Mouse (Mus musculus) lung, postnatal 25 days (tissue): Measurements from ENCODE around the gene Mak.

Experiments
- DNase-seq: peaks from one replicate; pipeline ENCODE4 v3.0.0; 2022; ENCODE audit warnings: low spot score

Mak gene

DNA sequence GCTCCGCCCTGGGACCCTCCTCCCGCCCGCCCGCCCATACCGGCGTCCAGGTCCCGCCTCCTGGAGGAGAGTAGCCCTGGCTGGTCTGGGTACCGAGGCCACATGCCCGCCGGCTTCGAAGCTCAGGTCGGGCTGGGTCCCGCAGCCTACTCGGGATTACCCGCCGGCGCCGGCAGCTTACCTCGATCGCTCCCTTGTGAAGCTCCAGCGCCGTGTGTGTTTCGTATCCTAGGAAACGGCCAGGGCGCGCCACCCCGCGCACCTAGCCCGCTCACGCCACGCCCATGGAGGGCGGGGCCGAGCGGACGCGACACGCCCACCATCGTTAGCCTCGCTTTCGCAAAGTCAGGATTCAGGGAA is at the start of gene Mak:
Gene Mak, minus strand, starts transcription at position 286 of the 360 bp plus-strand sequence.
- peak; percentile 69 for DNase-seq

- no peak for DNase-seq
Measured at GRCm38 (mm10) chr13:41129061-41129460, 49.6 kb upstream of the Mak start.

DNA sequence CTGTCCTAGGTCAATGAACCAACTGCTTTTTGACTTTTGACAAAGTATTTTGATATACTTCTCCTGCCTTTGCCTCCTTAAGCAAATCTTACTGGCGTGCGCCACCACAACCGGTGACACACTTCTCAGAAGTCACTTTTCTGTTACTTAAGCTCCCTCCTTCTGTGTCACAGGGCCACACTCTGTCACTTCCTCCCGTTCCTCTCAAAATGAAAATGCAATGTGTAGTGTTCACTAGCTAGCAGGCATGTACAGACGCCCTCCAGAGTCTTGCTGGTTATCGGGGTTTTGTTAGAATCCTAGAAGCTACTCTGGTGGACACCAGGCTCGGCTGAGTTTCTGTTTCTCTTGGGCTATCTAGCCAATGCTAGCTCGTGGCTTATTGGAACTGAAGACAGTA is 48.8 kb upstream of the Mak start:
- DNase-seq = no peak

DNA sequence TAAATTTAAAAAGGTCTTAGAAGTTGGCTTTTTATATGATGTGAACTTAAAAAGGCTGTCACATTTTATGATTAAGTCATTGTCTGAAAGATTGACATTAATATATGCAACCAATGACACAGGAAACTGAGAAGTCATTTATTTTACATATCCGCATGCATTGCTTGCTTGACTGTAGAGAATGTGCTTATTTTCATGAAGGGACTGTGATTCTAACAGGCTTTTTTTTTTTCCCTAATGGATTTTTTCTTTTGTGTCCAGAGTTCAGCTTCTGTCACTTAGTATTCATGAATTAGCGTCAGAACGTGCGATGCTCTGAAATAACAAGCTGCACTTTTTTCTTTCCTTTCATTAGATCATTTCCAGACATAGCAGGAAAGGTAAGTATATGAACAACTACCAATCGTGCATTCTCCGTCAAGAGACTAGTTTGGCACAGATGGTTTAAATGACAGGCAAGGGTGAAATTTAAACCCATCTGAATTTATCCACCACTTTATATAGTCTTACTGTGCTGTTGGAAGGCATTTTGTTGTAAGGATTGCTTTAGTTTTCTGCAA is 44.2 kb upstream of the Mak start:
- no peak for DNase-seq

DNA sequence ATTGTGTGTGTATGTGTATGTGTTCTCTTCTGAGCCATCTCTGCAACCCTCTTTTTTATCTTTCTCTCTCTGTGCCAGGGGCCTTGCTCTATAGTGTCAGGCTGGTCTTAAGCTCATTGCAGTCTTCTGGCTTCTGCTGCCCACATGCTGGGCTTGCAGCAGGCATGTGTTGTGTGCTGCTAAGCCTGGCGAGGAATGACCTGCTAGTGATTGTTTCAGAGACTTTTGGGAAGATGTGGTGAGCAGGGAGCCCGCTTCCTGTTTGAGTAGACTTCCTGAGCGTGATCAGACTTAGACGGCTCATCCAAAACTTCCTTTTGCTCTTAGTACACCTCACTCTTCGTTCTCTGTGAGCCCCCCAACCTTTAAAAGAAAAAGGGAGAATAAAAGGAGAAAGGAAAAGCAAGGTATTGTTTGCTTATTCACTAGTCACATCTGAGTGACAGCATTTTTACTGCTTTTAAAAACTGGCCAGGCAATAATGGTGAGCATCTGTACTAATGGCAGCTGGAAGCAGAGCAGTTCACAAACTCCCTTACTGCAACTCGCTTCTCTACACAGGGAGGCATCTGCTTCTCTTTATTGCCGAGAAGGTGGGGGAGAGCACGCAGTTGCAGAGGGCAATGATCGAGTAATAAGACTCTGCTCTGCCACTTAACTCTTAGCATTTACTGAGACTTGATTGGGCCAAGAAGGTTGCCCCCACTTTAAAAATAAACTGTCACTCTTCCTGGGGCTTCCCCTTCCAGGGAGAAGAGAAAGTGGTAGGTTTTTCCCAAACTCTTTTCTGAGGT is 39.8 kb upstream of the Mak start:
- no peak for DNase-seq

GRCm38 (mm10) chr13:41113940-41114339 is 34.4 kb upstream of the Mak start, which contains the start of gene Sycp2l:
TSS of gene Sycp2l (plus strand) at chr13:41114307.
- DNase-seq = no peak

DNA sequence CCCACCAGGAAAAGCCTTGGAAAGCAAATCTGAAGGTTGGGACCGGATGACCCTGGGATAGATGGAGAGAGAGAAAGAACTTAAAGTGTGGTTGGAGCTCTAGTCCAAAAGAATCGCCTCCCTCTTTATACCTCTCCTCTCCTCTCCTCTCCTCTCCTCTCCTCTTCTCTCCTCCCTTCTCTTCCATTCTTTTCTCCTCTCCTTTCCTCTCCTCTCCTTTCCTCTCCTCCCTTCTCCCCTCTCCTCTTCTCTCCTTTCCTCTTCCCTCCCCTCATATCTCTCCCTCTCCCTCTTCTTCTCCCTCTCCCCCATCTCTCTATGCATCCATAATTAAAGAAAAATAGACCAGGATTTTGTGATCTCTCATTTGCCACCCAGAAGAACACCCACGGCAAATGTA is 31.4 kb upstream of the Mak start, which contains the start of gene Gcm2:
Gene Gcm2, minus strand, starts transcription at position 101 of the 400 bp plus-strand sequence.
- DNase-seq = no peak

GRCm38 (mm10) chr13:41105541-41105940 is 26.0 kb upstream of the Mak start:
- DNase-seq = no peak

- DNase-seq = no peak
Measured at GRCm38 (mm10) chr13:41103841-41104525, 24.5 kb upstream of the Mak start.

GRCm38 (mm10) chr13:41100031-41100430 is 20.5 kb upstream of the Mak start:
- DNase-seq = no peak

- no peak for DNase-seq
Measured at GRCm38 (mm10) chr13:41098325-41098724, 18.8 kb upstream of the Mak start.

GRCm38 (mm10) chr13:41097324-41098058 is 18.0 kb upstream of the Mak start:
- DNase-seq = peak; percentile 50

DNA sequence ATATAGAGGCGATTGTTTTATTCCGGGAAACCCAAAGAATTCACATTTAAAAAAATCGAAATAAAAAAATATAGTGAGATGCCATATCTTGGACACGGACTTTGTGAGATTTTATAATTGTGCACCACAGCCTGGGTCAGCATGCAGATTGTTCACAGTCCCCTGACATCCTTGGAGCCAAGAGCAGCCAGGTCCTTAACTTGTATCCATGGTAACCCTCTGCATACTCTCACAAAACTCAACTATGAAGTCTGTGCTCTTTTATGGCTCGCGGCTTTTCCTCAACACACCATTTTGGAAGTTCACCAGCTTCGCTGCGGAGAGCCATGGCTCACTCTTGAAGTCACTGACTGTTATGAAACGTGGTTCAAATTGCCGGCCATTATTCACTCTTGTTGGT is 14.7 kb upstream of the Mak start:
- DNase-seq = no peak

DNA sequence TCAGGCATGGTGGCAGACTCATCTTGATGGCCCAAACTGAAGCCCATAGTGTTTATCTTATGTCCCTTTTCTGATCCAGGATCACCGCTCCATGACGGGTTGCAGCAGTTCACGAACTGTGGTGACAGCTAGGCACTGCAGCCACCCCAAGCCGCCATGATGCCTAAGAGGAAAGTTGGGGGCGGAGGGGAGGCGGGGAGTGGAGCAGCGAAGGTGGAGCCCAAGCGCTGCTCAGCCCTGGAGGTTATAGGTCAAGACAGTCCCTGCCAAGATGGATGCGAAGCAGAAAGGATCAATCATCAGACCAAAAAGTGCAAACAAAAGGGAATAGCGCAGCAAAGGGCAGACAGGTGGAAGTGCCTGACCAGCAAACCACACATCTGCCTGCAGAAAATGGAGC is 11.8 kb upstream of the Mak start:
- DNase-seq = no peak

DNA sequence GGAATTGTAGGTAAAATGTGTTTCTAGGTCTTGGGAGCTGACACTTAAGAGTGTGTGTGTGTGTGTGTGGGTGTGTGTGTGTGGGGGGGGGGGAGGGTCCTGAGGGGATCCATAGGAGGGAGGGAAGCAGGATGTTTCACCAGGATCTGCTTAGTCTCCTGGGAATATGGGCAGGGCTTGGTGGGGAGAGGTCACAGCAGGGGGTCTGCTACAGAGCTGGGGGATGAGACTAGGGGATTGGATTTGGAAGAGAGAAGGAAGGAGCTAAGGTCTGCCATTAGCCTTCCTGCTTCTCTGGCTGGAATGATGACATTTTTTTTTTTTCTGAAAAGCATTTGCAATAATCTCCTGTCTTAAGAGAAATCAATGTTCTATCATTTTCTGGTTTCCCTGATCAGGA is 9.2 kb upstream of the Mak start:
- no peak for DNase-seq

- DNase-seq = no peak
Measured at GRCm38 (mm10) chr13:41085140-41085539, 5.6 kb upstream of the Mak start.

DNA sequence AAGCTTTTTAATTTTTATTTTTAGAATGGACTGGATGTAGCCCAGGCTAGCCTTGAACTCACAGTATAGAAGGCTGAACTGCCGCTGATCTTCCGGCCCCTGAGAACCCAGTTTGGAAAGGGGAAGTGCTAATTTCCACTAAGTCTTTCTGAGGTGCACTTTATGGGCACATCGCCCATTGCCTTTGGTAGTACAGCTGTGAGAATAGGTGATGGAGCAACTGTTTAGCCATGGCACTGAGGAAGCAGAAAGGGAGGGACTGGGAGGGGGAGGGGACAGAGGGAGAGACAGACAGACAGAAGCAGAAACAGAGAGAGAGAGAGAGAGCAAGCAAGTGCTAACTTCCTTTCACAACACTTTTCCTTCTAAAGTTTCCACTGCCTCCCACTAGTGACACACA is 5.0 kb upstream of the Mak start:
- DNase-seq = no peak

GRCm38 (mm10) chr13:41080700-41081099 is 1.2 kb upstream of the Mak start:
- DNase-seq = no peak

- DNase-seq = no peak
Measured at GRCm38 (mm10) chr13:41079859-41080258, 353 bp upstream of the Mak start.

DNA sequence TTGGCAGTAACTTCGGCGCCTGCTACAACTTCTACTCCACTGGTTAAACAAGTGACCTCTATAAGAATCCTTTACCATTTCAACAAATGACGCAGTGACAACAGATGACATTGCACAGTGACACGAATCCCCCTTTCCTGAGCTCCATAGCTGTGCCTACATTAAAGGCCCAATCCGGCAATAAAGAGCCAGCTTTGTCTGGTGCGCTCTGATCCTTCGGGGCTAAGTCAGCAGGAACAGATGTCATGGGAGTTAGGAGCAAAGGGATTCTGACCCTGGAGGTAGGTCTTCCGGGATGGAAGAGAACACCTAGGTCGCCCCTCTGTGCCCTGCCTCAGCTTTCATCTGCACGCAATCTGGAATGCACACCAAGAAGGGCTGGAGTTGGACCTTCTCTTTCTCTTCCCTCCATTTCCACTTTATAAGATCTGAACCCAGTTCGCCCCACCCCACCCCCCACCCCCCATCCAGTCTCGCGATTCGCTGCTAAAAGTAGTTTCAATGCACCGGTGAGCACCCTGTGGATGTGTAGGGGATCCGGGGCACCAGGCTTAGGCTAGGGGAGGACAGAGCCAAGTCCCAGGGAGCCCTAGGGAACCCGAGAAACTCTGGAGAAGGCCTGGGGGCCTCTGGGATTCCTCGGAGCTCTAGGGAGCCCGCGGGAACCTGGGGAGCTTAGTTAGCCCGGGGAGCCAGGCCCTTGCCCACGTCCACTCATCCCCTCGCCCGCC is 651 bp downstream of the Mak start:
- DNase-seq = no peak

DNA sequence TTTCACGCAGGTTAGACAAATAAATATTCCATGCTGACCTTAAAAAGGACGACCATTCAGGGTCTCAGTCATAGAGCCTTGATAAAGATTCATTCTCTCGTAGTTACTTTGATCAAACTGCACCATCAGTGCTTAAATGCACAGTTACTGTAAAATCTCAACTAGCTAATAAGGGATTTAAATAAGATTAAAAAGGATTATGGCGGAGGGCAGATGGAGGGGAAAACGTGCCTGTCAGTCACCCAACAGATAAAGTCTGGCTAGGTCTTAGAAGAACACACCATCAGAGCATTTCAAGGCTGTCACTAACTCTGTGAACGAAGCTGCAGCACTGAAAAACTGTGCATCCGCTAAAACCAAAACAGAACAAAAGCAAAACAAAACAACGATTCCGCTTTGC is 1.6 kb downstream of the Mak start:
- no peak for DNase-seq

DNA sequence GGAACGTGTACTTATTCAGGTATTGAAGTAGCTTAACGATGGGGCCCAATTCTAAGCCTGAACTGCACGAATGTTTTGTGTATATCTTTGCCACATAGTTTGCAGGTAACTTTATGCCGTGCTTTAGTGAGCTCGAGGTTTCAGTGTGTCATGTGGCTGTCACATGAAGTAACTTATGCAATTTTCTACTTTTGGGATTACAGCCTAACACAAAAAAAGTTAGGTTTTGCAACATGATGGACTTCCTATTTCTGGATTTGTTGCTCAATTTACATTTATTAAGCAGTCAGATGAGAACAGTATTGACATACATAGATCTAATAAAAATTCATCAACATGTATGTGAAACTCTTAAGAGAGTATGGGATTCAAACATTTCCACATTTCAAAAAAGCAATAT is 5.7 kb downstream of the Mak start:
- DNase-seq = no peak
